ENCODE assay signal across 12 mouse cellular contexts in the genomic region with DNA sequence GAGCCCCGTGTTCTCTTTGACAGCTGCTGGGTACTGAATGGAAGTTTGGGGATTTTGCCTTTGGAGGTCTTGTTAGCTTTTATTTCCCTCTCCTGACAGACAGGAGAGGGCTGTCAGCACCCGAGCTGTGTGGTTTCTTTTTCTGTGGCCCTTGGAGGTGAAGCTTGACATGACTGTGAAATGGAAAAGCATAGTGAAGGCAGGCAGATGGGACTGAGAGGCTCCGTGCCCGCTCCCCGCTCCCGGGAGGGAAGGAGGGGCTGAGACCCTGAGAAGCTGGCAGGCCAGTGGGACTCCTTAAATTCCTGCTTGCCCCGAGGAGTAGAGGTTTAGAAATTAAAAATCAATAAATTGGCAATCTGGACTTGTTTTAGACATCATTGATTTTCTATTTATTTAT.
A peak's percentile ranks its signal among the peaks of the same experiment; 100 is the strongest.
DNase-seq lines count a peak whose midpoint lies in the region; ATAC-seq and TF ChIP-seq lines count a peak whose summit lies in the region.
"Had no signal": no experiment of that assay in that cellular context is flagged by ENCODE, and none has a peak within 500 bp of the region (broad histone marks: within the 10 kb centered on the region; RNA-seq: fewer than 3 reads in every experiment).

No protein-coding gene starts in this region.

- DNase-seq in heart, embryonic 10.5 days (ENCODE audit: low spot score) = no peak
- no peak for DNase-seq in heart, adult 18-20 months
- DNase-seq in left cerebral cortex, adult 2 months (ENCODE audit: extremely low spot score in 1 of 2, low spot score in 2 of 2) = no peak
- no peak for DNase-seq in left cerebral cortex, postnatal 10 days (ENCODE audit: extremely low spot score in 1 of 2, low spot score in 2 of 2)
- DNase-seq in cerebellum, postnatal 25 days = peak; percentile 69 to 70
- DNase-seq in hindbrain, postnatal 0 days (ENCODE audit: low spot score) = no peak
- DNase-seq in kidney, postnatal 4 days = no peak
- DNase-seq: adrenal gland, postnatal 14 days; kidney, adult 8-10 months; right cerebral cortex, postnatal 4 days had no signal

- 42% methylated on average over 7 of the region's 7 CpGs for WGBS in heart, embryonic 10.5 days
- WGBS in hindbrain, postnatal 0 days = 36% methylated on average over 7 of the region's 7 CpGs

- no peak for TF ChIP-seq CTCF in left cerebral cortex, adult 2 months (IDR thresholded peaks at IDR 0.05)
- no peak for TF ChIP-seq CTCF in hindbrain, postnatal 0 days (IDR thresholded peaks at IDR 0.05; ENCODE audit: low read depth)

- peaks cover 95% of the 10 kb centered on the region for H3K4me1 ChIP-seq in heart, embryonic 10.5 days
- H3K4me1 ChIP-seq in hindbrain, postnatal 0 days (ENCODE audit: insufficient read depth, low read length) = peaks cover 15% of the 10 kb centered on the region

- no peak for ATAC-seq in hindbrain, postnatal 0 days
- no peak for ATAC-seq in megakaryocyte-erythroid progenitor cell, adult 5-6 weeks (replicated peaks; ENCODE audit: low FRiP score, low TSS enrichment, poor library complexity, severe bottlenecking)

- no peaks in the 10 kb centered on the region for H3K27me3 ChIP-seq in heart, embryonic 10.5 days (ENCODE audit: insufficient read depth, poor library complexity, severe bottlenecking)
- no peaks in the 10 kb centered on the region for H3K27me3 ChIP-seq in hindbrain, postnatal 0 days (ENCODE audit: insufficient read depth, low read length)

- peak overlapping the region; percentile 36; the same call in 1 of the 2 replicates for H3K4me3 ChIP-seq in heart, embryonic 10.5 days
- H3K4me3 ChIP-seq in left cerebral cortex, adult 2 months = no peak overlapping the region
- no peak overlapping the region for H3K4me3 ChIP-seq in hindbrain, postnatal 0 days (ENCODE audit: low read length)

- H3K4me2 ChIP-seq in hindbrain, postnatal 0 days (ENCODE audit: low read depth, low read length) = no peak overlapping the region
- H3K4me2 ChIP-seq: liver, embryonic 11.5 days had no signal

- intact Hi-C loops in left cerebral cortex, adult 2 months (cut with DNase I) = no loop called here
- intact Hi-C loops in left cerebral cortex, postnatal 10 days (cut with DNase I) = loop anchor here (10.0 kb wide), 1 partner anchor 83 kb away; no protein-coding TSS in a partner anchor

- no peak overlapping the region for H3K9ac ChIP-seq in hindbrain, postnatal 0 days (replicated peaks; ENCODE audit: low read length)

- peak overlapping the region; percentile 80 for H3K27ac ChIP-seq in heart, embryonic 10.5 days
- H3K27ac ChIP-seq in left cerebral cortex, adult 2 months = peak overlapping the region; percentile 53; the same call in 1 of the 2 replicates
- peak overlapping the region; percentile 48; the same call in 1 of the 2 replicates for H3K27ac ChIP-seq in hindbrain, postnatal 0 days

- peaks cover 33% of the 10 kb centered on the region for H3K36me3 ChIP-seq in heart, embryonic 10.5 days
- H3K36me3 ChIP-seq in hindbrain, postnatal 0 days (ENCODE audit: insufficient read depth, low read length) = no peaks in the 10 kb centered on the region

- no peaks in the 10 kb centered on the region for H3K9me3 ChIP-seq in heart, embryonic 10.5 days
- H3K9me3 ChIP-seq in hindbrain, postnatal 0 days (ENCODE audit: low read length) = no peaks in the 10 kb centered on the region

Comparison
In these comparisons a context has a peak if more than half of its experiments do, and no peak if none do; other contexts are left out.
1. DNase-seq: peak in cerebellum, postnatal 25 days (2 of 2); none in heart, embryonic 10.5 days (single experiment), heart, adult 18-20 months (0 of 2), left cerebral cortex, adult 2 months (0 of 2), left cerebral cortex, postnatal 10 days (0 of 2), hindbrain, postnatal 0 days (single experiment) and kidney, postnatal 4 days (0 of 2).
2. Peak in every context shown above with its lines, with median percentiles within 50 percentile points of each other: H3K27ac ChIP-seq.